Mouse (Mus musculus) heart, adult 2 months (tissue): ENCODE measurements around the gene Zfp36l2.

Experiments used
- CTCF ChIP-seq: fragments of 200-600 bp; IDR thresholded peaks from 2 replicates; pipeline ENCODE4 v1.8.1; 2022; ENCODE audit warnings: antibody characterized with exemption, mild to moderate bottlenecking, moderate library complexity
- EP300 ChIP-seq: fragments of 200-500 bp; IDR thresholded peaks from 2 replicates; pipeline ENCODE4 v1.6.1; 2011; ENCODE audit warnings: low read depth, low read length, control low read depth; ENCODE audit not compliant: insufficient read depth
- POLR2A ChIP-seq: fragments of 200-500 bp; IDR thresholded peaks from 2 replicates; pipeline ENCODE4 v1.6.1; 2011; ENCODE audit warnings: mild to moderate bottlenecking, low read depth, low read length, control low read depth; ENCODE audit not compliant: insufficient read depth

- TF ChIP-seq CTCF = no peak
- TF ChIP-seq POLR2A = no peak
- TF ChIP-seq EP300 = no peak
Observed at GRCm38 (mm10) chr17:84151306-84151705, 36.4 kb downstream of the Zfp36l2 start.
